Mouse (Mus musculus) G1E (cell line): ENCODE results near the gene Rufy4. TPM values are rescaled to one million over a fixed set of nuclear protein-coding genes. Genes with fewer than 3 reads are reported as not detected.
"Not testable (repeated sequence)": the region's sequence is repeated elsewhere in the genome, so short reads cannot be mapped to it uniquely, and the experiment has no call there.

Source experiments
- ATAC-seq: 2 replicates; pipeline ENCODE4 v1.8.0; 2016; ENCODE audit warnings: mild to moderate bottlenecking; ENCODE audit not compliant: insufficient number of reproducible peaks, poor library complexity, low FRiP score, severe bottlenecking; ENCODE audit errors: extremely low read depth
- DNase-seq: peaks from one replicate; pipeline ENCODE4 v3.0.0; 2012; ENCODE audit warnings: low spot score
- H3K27me3 ChIP-seq: 2 replicates; pipeline ENCODE4 v1.6.1; 2012; ENCODE audit warnings: mild to moderate bottlenecking, low read length, inconsistent platforms; ENCODE audit not compliant: insufficient read depth
- H3K36me3 ChIP-seq: replicated peaks from 2 replicates; pipeline ENCODE3; 2012; ENCODE audit warnings: mild to moderate bottlenecking, inconsistent platforms
- H3K4me1 ChIP-seq: 2 replicates; pipeline ENCODE4 v1.6.1; 2012; ENCODE audit warnings: low read depth, low read length, inconsistent platforms, mixed read lengths; ENCODE audit not compliant: insufficient read depth
- H3K4me3 ChIP-seq: 2 replicates; pipeline ENCODE4 v1.5.1; 2012; ENCODE audit warnings: low read depth, mild to moderate bottlenecking, inconsistent platforms, low read length, moderate library complexity, mixed read lengths
- H3K9me3 ChIP-seq: replicated peaks from 2 replicates; pipeline ENCODE4 v1.6.1; 2012; ENCODE audit warnings: inconsistent platforms
- CTCF ChIP-seq: IDR thresholded peaks from 2 replicates; pipeline ENCODE4 v1.5.1; 2012; ENCODE audit warnings: low read depth, low read length, inconsistent platforms, mixed read lengths
- GATA1 ChIP-seq: IDR thresholded peaks from 2 replicates; pipeline ENCODE4 v1.6.1; 2012; ENCODE audit warnings: borderline replicate concordance, low read length, inconsistent platforms, mixed read lengths
- GATA2 ChIP-seq: IDR thresholded peaks from 2 replicates; pipeline ENCODE4 v1.6.1; 2012; ENCODE audit warnings: low read depth, low read length, inconsistent platforms, borderline replicate concordance
- POLR2AphosphoS5 ChIP-seq: IDR thresholded peaks from 2 replicates; pipeline ENCODE4 v1.6.1; 2012; ENCODE audit warnings: low read depth, low read length, inconsistent platforms; ENCODE audit not compliant: insufficient replicate concordance
- TAL1 ChIP-seq: conservative IDR thresholded peaks from 2 replicates; pipeline ENCODE4 v1.6.1; 2012; ENCODE audit warnings: low read depth, low read length, inconsistent platforms, mixed read lengths
- polyA plus RNA-seq: library from polyadenylated mRNA; stranded (reverse); fragments of >175 nt; gene quantifications from 2 replicates; pipeline ENCODE4 v1.2.3, GENCODE M21; 2012
- total RNA-seq, 2 experiments: library from RNA; stranded (forward) in 1 of 2; stranded (reverse) in 1 of 2; fragments of 200-1000 nt in 1 of 2; fragments of >200 nt in 1 of 2; fragmentation: Nextera tagmentation in 1 of 2; gene quantifications; 2 replicates each; pipeline ENCODE4 v1.2.3; 2014 to 2017

Rufy4 gene
- total and polyA plus RNA-seq, 3 experiments, result 0.05 TPM; not detected in 2

GRCm38 (mm10) chr1:74155435-74156012, 30.2 kb downstream of the Rufy4 start:
- DNase-seq, result no peak
- H3K27me3 ChIP-seq, result peaks cover 5% of the 10 kb centered on the region; the same call in 1 of the 2 replicates
- no peaks in the 10 kb centered on the region for H3K36me3 ChIP-seq
- ATAC-seq, result no peak
- no peaks in the 10 kb centered on the region for H3K4me1 ChIP-seq
- TF ChIP-seq TAL1 (no peak), CTCF (no peak), POLR2AphosphoS5 (no peak), GATA2 (no peak), GATA1 (no peak)
- no peak overlapping the region for H3K4me3 ChIP-seq
- H3K9me3 ChIP-seq, result no peaks in the 10 kb centered on the region

GRCm38 (mm10) chr1:74156381-74156910, 31.1 kb downstream of the Rufy4 start:
- TF ChIP-seq GATA1 (no peak), TAL1 (no peak), GATA2 (no peak), CTCF (no peak), POLR2AphosphoS5 (no peak)
- no peaks in the 10 kb centered on the region for H3K36me3 ChIP-seq
- DNase-seq (no peak), ATAC-seq (no peak)
- H3K4me1 ChIP-seq, result no peaks in the 10 kb centered on the region
- no peak overlapping the region for H3K4me3 ChIP-seq
- H3K9me3 ChIP-seq, result no peaks in the 10 kb centered on the region
- H3K27me3 ChIP-seq, result peaks cover 7% of the 10 kb centered on the region

GRCm38 (mm10) chr1:74159613-74160012, 34.3 kb downstream of the Rufy4 start:
- DNase-seq, H3K4me3 ChIP-seq, H3K36me3 ChIP-seq, H3K9me3 ChIP-seq, H3K4me1 ChIP-seq, ATAC-seq: not testable (repeated sequence)
- H3K27me3 ChIP-seq, result peaks cover 13% of the 10 kb centered on the region

GRCm38 (mm10) chr1:74160036-74160435, 34.7 kb downstream of the Rufy4 start:
- Histone ChIP-seq H3K4me1 (no peaks in the 10 kb centered on the region), H3K36me3 (no peaks in the 10 kb centered on the region), H3K4me3 (no peak overlapping the region), H3K27me3 (peaks cover 13% of the 10 kb centered on the region), H3K9me3 (no peaks in the 10 kb centered on the region)
- DNase-seq (no peak), ATAC-seq (no peak)
- TF ChIP-seq CTCF, result no peak
- no peak for TF ChIP-seq GATA1
- no peak for TF ChIP-seq POLR2AphosphoS5
- TF ChIP-seq TAL1, result no peak
- TF ChIP-seq GATA2, result no peak

GRCm38 (mm10) chr1:74167136-74167535, 41.8 kb downstream of the Rufy4 start:
- H3K36me3 ChIP-seq, result no peaks in the 10 kb centered on the region
- no peaks in the 10 kb centered on the region for H3K9me3 ChIP-seq
- peaks cover 21% of the 10 kb centered on the region for H3K27me3 ChIP-seq
- TF ChIP-seq GATA1 (no peak), POLR2AphosphoS5 (no peak), CTCF (no peak), GATA2 (no peak), TAL1 (no peak)
- ATAC-seq, result no peak
- DNase-seq, result no peak
- H3K4me1 ChIP-seq, result no peaks in the 10 kb centered on the region
- H3K4me3 ChIP-seq, result no peak overlapping the region

GRCm38 (mm10) chr1:74169721-74170120, 44.4 kb downstream of the Rufy4 start:
- Histone ChIP-seq H3K36me3 (no peaks in the 10 kb centered on the region), H3K4me3 (no peak overlapping the region), H3K4me1 (no peaks in the 10 kb centered on the region), H3K9me3 (no peaks in the 10 kb centered on the region), H3K27me3 (peaks cover 17% of the 10 kb centered on the region)
- ATAC-seq (no peak), DNase-seq (no peak)
- TF ChIP-seq POLR2AphosphoS5 (no peak), TAL1 (no peak), GATA1 (no peak), GATA2 (no peak), CTCF (no peak)

GRCm38 (mm10) chr1:74172722-74173121, 47.4 kb downstream of the Rufy4 start:
- H3K27me3 ChIP-seq, result peaks cover 12% of the 10 kb centered on the region
- ATAC-seq, result no peak

More at GRCm38 (mm10) chr1:74172722-74173121, 47.4 kb downstream of the Rufy4 start:
- DNase-seq, result no peak
- no peak for TF ChIP-seq TAL1
- TF ChIP-seq GATA1, result no peak
- no peak for TF ChIP-seq CTCF
- no peak for TF ChIP-seq POLR2AphosphoS5
- TF ChIP-seq GATA2, result no peak
- Histone ChIP-seq H3K36me3 (no peaks in the 10 kb centered on the region), H3K9me3 (no peaks in the 10 kb centered on the region), H3K4me3 (no peak overlapping the region), H3K4me1 (no peaks in the 10 kb centered on the region)
